Mouse (Mus musculus): Measurements from ENCODE around the gene Fads6. TPM values are rescaled to one million over a fixed set of nuclear protein-coding genes. Genes with fewer than 3 reads are reported as not detected.

Gene Fads6
- 0.24 and 0.33 TPM in 2 replicates for polyA plus RNA-seq (2015; fragmentation: Nextera tagmentation; extraction: Ambion mirVana)

DNA sequence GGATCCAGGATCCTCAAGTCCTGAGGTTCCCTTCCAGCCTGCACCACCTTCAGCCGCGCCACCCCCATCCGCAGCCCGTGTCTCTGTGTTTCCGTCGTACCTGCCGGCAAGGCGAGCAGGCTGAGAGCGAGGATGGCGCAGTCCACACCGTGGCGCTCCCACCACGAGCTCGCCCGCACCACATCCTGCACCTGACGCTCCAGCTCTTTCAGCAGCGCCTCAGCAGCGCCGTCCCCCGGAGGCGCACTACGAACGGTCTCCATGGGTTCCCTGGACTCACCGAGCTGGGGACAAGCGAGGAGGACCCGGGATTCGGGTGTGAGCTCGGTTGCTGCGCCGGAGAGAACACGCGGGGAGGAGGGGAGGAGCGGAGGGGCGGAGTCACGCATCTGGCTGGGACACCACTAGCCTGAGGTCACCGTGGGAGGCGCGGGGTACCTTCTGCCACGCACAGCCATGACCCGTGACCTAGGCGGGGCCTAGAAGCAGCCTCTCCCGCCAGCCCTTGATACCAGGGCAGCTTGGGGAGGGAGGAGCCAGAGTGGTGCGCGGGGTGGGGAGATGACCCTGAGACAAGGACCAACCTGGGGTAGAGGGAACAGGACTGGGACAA is at the start of gene Fads6:
TSS of gene Fads6 (minus strand) at position 450 of the 613 bp plus-strand sequence.

DNA sequence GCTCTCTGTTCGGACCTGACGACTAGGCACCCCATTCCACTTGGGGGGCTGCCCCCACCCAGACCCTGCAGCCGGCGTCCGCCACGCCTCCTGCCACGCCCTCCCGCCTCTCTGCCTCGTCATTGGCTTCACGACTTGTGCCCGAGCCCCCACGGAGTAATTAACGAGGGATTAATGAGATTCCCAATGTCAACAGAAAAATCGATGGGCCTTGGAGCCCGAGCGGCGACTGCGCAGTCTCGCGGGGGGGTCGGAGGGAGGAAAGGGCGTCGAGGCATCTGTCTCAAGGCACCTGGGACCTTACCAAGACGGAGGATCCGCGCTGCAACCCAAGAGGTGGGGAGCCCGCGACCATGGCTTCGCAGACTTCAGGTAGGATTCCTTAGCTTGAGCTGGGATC is 37.1 kb upstream of the Fads6 start, which contains the start of gene Otop3:
TSS of gene Otop3 (plus strand) at position 201 of the 400 bp plus-strand sequence.

GRCm38 (mm10) chr11:115321906-115322693 is 24.6 kb upstream of the Fads6 start, which contains the start of gene Ush1g:
Gene Ush1g (minus strand): TSS chr11:115322041.

GRCm38 (mm10) chr11:115306863-115307262 is 9.4 kb upstream of the Fads6 start, which contains the start of gene Otop2:
Gene Otop2 (plus strand): TSS chr11:115307163.

DNA sequence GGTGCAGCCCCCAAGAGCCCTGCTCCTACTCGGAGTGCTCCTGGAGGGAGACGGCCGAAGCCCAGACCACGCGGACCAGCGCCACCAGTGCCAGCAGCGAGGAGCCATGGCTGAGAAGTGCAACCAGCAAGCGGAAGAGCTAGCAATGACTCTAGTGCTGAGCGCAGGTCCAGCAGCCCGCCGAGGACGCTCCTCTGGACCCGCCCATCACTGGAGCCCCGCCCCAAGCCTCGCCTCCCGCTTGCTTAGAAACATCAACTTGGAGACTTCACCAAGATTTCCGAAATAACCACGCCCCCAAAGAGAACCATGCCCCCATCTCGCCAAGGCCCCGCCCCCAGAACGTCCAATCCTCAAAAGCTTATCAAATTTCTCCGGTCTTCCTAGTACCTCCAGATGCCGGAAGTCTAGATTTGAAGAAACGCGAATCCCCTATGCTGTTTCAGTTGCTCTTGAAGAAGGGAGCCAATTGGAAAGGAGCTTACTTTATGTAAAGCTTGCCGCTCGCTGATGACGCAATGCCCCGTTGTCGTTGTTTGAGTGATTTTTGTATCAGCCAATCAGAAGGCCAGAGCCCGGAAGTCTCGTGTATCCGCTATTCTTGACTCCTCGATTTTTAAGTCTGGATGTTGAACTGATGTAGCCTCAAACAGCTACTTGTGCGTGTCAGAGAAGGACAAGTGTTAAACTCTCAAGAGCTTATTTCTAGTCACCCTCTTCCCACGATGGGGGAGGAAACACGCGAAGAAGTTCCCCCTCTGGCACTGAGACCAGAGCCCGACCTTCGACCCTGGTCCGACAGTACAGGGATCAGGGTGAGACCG is 20.5 kb downstream of the Fads6 start, which contains the start of gene Fdxr:
TSS of gene Fdxr (minus strand) at position 271 of the 824 bp plus-strand sequence.

DNA sequence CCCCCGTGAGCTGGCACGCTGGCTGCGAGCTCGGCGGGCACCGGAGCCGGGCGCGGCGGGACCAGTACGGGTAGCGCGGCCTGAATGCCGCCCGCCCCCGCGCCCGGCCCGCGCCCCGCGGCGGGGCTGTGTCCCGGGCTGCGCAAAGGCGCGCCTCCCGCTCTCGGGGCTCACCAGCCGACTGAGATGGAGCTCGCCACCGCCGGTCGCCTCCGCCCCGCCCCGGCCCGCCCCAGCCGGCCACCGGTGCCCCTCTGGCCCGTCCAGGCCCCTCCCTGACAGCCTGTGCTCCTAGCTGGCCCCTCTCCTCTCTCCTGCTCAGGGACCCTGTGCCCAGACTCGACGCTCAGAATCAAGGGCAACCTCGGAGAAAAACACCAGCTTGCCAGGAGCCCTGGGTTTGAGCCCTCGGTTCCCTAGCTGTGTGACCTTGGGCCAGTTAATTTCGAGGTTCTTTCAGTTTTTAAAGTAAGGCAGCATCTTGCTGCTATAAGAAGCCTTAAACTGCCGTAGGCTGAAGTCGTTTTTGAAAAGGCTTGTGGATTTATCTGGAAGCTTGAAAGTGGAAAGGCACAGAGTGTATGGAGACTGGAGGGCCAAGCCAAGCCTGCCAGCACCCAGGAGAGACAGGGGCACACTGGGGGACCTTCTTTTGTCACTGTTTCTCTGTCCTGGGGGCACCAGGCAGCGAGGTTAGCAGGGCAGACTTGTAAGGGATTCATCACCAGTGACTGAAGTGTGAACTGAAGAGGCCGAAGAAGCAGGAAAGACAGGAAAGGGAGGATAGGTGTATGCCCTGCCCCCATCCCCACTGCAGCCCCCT is 30.2 kb downstream of the Fads6 start, which contains the start of gene Grin2c:
TSS of gene Grin2c (minus strand) at position 183 of the 823 bp plus-strand sequence.

Other genes starting within 250 kb of the Fads6 start
- 0.18 TPM in 1 of 2 replicates, not detected in the other for gene Cd300ld3, start 249.3 kb downstream of the Fads6 start, polyA plus RNA-seq (2015; fragmentation: Nextera tagmentation; extraction: Ambion mirVana)
- gene Cd300e, start 235.5 kb downstream of the Fads6 start, polyA plus RNA-seq (2015; fragmentation: Nextera tagmentation; extraction: Ambion mirVana): 0.35 and 0.90 TPM in 2 replicates
- gene Rab37, start 206.2 kb downstream of the Fads6 start, polyA plus RNA-seq (2015; fragmentation: Nextera tagmentation; extraction: Ambion mirVana): 5.7 and 7.7 TPM in 2 replicates
- 41.0 and 47.9 TPM in 2 replicates for gene Cd300lf, start 163.7 kb downstream of the Fads6 start, polyA plus RNA-seq (2015; fragmentation: Nextera tagmentation; extraction: Ambion mirVana)
- 35.2 and 49.0 TPM in 2 replicates for gene Slc9a3r1, start 134.3 kb downstream of the Fads6 start, polyA plus RNA-seq (2015; fragmentation: Nextera tagmentation; extraction: Ambion mirVana)
- 4.7 and 7.3 TPM in 2 replicates for gene Tmem104, start 110.2 kb downstream of the Fads6 start, polyA plus RNA-seq (2015; fragmentation: Nextera tagmentation; extraction: Ambion mirVana)
- gene Nat9, start 109.8 kb downstream of the Fads6 start, polyA plus RNA-seq (2015; fragmentation: Nextera tagmentation; extraction: Ambion mirVana): 14.3 and 14.4 TPM in 2 replicates
- 0.07 and 0.08 TPM in 2 replicates for gene Grin2c, start 30.4 kb downstream of the Fads6 start, polyA plus RNA-seq (2015; fragmentation: Nextera tagmentation; extraction: Ambion mirVana)
- gene Fdxr, start 20.6 kb downstream of the Fads6 start, polyA plus RNA-seq (2015; fragmentation: Nextera tagmentation; extraction: Ambion mirVana): 9.7 and 10.0 TPM in 2 replicates
- gene Otop2, start 9.5 kb upstream of the Fads6 start, polyA plus RNA-seq (2015; fragmentation: Nextera tagmentation; extraction: Ambion mirVana): not detected in 2 replicates
- 0.65 and 0.70 TPM in 2 replicates for gene Ush1g, start 24.4 kb upstream of the Fads6 start, polyA plus RNA-seq (2015; fragmentation: Nextera tagmentation; extraction: Ambion mirVana)
- not detected in 2 replicates for gene Otop3, start 37.1 kb upstream of the Fads6 start, polyA plus RNA-seq (2015; fragmentation: Nextera tagmentation; extraction: Ambion mirVana)
- gene Hid1, start 70.1 kb upstream of the Fads6 start, polyA plus RNA-seq (2015; fragmentation: Nextera tagmentation; extraction: Ambion mirVana): 1.3 and 2.2 TPM in 2 replicates
- gene Cdr2l, start 84.3 kb upstream of the Fads6 start, polyA plus RNA-seq (2015; fragmentation: Nextera tagmentation; extraction: Ambion mirVana): 2.9 and 4.3 TPM in 2 replicates
- 80.9 and 91.3 TPM in 2 replicates for gene Mrpl58, start 106.1 kb upstream of the Fads6 start, polyA plus RNA-seq (2015; fragmentation: Nextera tagmentation; extraction: Ambion mirVana)
- 692 and 747 TPM in 2 replicates for gene Atp5h, start 122.3 kb upstream of the Fads6 start, polyA plus RNA-seq (2015; fragmentation: Nextera tagmentation; extraction: Ambion mirVana)
- 9.5 and 13.2 TPM in 2 replicates for gene Kctd2, start 122.5 kb upstream of the Fads6 start, polyA plus RNA-seq (2015; fragmentation: Nextera tagmentation; extraction: Ambion mirVana)
- gene Trim80, start 142.9 kb upstream of the Fads6 start, polyA plus RNA-seq (2015; fragmentation: Nextera tagmentation; extraction: Ambion mirVana): not detected in 2 replicates
- 0.08 and 0.19 TPM in 2 replicates for gene Slc16a5, start 164.8 kb upstream of the Fads6 start, polyA plus RNA-seq (2015; fragmentation: Nextera tagmentation; extraction: Ambion mirVana)
- gene Armc7, start 178.0 kb upstream of the Fads6 start, polyA plus RNA-seq (2015; fragmentation: Nextera tagmentation; extraction: Ambion mirVana): 7.4 and 8.5 TPM in 2 replicates
- 83.3 and 90.8 TPM in 2 replicates for gene Nt5c, start 194.2 kb upstream of the Fads6 start, polyA plus RNA-seq (2015; fragmentation: Nextera tagmentation; extraction: Ambion mirVana)
- 280 and 285 TPM in 2 replicates for gene Jpt1, start 216.7 kb upstream of the Fads6 start, polyA plus RNA-seq (2015; fragmentation: Nextera tagmentation; extraction: Ambion mirVana)
- gene Sumo2, start 238.6 kb upstream of the Fads6 start, polyA plus RNA-seq (2015; fragmentation: Nextera tagmentation; extraction: Ambion mirVana): 581 and 592 TPM in 2 replicates

Data from spleen, postnatal 0 days (tissue).